Mouse (Mus musculus) lung, postnatal 25 days (tissue): ENCODE results near the gene Aldh5a1.

ENCODE experiments used
- DNase-seq: peaks from one replicate; pipeline ENCODE4 v3.0.0; 2022; ENCODE audit warnings: low spot score

The Aldh5a1 gene

DNA sequence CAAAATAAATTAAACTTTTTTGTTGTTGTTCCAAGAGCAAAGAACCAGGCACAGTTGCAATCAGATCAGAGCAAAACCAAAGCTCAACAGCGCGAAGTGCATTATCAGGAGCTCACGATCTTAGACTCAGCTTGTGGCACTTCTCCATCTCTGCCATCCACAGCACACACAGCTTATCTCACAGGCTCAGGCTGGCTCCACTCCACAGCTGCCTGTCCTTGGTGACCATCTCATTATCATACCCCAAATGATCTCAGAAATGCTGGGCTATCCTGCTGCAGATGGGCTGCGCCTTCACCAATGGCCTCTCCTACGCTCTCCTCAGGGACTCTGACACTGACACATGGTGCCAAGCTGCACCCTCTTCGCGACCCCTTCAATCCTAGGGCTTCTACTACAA is 4.3 kb downstream of the Aldh5a1 start:
- no peak for DNase-seq

DNA sequence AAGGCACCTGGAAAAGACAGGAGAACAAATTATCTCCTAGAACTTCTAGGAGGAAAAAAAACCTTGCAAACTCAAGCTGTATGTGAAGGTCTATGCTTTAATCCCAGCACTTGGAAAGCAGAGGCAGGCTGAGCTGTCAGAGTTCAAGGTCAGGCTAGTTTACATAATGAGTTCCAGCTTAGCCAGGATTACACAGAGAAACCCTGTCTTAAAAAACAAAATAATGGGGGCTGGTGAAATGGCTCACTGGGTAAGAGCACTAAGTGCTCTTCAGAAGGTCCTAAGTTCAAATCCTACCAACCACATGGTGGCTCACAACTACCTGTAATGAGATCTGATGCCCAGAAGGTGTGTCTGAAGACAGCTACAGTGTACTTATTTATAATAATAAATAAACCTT is 6.9 kb downstream of the Aldh5a1 start:
- DNase-seq, result no peak

DNA sequence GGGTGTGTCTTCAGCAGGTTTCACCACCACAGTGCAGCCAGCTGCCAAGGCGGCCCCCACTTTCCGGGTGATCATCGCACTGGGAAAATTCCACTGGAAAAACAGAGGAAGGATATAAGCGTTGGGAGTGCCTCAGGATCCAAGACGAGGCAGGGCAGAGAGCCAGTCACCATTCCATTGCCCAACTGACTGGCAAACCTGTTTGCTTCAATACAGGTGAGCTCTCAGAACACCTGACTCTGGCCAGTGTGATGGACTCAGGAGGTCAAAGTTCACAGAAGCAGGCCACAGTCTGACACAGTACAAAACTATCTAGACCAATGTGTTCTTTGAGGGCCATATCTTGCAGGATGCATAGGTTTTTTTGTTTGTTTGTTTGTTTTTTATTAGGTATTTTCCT is 13.5 kb downstream of the Aldh5a1 start:
- DNase-seq, result no peak

DNA sequence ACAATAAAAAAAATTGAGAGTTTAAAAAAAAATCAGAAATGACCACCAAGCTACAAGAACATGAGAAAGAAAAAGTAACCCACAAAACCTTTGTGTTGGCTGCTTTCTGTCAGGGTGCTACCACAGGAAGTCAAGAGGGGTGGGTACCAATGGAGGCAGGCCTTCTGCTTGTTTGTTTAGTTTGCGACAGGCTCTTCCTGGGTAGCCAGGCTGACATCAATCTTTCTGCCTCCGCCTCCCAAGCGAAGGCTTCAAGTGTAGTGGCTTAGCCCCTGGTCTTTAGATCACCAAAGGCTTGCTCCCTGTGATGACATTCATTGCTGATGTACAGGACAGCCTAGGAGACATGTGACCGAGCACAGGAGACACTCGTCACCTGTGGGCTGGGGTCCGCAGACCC is 16.2 kb downstream of the Aldh5a1 start:
- no peak for DNase-seq

DNA sequence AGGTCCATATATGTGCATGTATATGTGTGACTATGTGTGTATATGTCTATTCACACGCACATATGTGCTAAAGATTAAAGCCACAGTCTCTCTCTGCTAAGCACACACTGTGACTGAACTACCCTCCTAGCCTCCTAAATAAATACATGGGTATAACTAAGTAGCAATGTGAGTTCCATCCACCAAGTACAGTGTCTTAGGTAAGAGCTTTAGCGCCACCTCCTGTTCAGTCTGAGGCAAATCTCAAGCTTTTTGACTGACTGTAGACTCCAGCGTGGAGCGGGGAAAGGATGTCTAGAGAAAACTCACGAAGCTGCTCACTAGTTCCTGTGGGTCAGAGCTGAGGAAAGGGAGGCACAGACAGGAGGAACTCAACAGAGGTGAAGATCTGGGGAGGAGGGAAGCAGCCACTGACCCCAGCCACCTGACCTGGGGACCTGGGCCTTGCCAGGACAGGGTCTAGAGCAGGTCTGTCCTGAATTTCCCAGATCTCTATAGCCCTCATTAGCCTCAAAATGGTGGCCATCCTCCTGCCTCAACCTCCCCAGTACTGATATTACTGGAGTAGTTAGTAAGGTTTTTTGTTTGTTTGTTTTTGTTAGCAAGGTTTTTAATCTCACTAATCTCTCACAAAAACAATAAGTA is 17.0 kb downstream of the Aldh5a1 start:
- peak; percentile 70 for DNase-seq

DNA sequence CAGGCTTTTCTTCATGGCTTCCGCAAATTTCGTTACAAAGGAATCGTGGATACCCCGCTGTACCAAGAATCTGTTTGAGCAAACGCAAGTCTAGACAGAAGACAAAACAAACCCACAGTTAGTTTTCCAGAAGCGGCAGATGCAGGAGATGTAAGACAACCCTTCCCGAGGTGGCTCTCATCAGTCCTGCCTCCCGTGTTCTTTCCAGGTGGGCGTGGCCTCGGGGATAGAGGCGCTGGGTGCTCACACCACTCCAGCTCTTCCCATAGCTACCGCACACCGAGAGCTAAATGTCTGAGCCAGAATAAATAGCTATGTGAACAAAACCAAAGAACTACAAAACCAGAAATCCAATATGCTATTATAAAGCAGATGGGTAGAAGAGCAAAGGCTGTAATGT is 21.6 kb downstream of the Aldh5a1 start:
- no peak for DNase-seq

DNA sequence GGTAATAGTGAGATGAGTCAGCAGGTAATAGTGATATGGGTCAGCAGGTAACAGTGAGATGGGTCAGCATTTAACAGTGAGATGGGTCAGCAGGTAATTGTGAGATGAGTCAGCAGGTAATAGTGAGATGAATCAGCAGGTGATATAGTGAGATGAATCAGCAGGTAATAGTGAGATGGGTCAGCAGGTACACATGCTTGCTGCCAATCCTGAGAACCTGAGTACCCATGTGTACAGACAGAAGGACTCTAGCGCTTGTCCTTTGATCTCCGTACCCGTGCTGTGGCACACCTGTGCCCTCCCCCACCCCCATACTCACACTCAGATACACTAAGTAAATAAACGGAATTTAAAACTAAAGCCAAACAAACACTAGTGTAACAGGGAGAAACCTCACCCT is 22.5 kb downstream of the Aldh5a1 start:
- DNase-seq, result no peak

DNA sequence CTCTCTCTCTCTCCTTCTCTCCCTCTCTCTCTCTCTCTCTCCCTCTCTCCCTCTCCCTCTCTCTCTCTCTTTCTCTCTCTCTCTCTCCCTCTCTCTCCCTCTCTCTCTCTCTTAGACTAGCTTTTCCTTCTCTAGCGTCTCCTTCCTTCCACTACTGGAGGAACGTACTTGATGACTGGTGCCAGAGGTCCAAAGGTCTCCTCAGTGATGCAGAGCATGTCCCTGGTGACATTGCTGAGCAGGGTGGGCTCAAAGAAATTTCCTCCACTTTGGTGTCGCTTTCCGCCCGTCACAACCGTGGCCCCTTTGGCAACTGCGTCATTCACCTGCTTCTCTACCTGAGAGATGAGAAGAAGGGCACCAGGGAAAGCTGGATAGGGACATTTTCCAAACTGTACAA is 23.9 kb downstream of the Aldh5a1 start:
- DNase-seq, result no peak

DNA sequence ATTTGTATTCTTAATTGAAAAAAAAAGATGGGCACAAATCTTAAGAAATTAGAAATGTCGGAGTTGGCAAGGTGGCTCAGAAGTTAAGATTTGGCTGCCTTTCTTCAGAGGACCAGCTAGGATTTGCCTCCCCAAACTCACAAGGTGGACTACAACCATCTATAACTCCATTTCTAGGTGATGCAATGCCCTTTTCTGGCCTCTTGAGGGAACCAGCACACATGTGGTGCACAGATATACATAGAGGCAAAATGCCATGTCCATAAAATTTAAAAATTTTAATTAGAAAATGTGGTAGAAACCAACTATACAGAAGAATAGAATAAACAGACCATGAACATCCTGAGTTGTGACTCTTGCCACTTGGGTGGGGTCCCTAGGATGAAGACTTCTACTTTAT is 28.3 kb downstream of the Aldh5a1 start:
- no peak for DNase-seq

DNA sequence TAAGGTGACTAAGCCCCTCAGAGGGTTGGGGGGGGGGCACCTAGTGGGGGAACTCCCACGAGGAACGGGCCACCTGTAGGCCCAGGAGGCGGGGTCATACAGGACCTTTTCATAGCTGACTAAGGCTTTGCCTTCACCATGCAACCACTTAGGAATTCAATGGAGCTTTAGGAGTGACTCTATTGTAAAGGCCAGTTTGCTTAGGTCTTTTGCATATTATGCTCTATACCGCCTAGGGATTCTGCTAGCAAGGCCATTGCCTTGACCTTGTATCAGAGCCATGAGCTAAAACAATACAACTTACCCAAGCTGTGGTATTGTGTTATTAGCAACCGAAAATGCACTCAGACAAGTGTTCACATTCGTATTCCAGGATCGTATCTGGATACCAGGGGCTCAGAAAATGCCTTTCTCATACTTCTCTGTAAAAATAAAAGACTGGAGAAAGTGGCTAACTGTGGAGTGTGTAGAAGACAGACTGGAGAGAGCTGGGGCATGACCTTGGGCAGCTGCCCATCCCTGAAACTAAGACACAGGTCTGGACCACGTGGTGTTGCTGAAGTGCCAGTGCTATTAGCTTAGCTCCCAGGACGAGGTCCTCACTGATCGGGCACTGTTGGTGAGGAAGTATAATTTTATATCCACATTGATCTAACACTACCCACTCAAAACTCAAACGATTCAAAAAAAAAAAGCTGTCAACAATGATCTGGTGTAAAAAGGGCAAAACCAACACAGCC is 30.5 kb downstream of the Aldh5a1 start:
- DNase-seq, result peak; percentile 28

DNA sequence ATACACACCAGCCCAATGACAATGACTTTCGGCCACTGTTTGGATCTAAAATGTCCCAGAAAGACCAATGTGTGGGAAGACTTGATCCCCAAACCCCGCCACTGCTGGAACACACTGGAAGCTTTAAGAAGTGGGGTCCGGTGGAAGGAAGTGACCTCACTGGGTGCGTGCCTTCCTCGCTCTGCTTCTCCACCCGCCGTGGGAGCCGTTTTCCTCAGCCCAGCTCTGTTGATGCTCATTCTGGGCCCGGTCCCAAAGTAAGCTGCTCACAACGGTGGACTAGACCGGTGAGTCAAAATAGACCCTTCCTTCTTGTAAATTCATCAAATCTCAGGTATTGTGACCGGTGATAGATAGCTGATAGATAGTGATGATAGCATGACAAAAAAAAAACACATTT is 32.0 kb downstream of the Aldh5a1 start:
- DNase-seq, result no peak

DNA sequence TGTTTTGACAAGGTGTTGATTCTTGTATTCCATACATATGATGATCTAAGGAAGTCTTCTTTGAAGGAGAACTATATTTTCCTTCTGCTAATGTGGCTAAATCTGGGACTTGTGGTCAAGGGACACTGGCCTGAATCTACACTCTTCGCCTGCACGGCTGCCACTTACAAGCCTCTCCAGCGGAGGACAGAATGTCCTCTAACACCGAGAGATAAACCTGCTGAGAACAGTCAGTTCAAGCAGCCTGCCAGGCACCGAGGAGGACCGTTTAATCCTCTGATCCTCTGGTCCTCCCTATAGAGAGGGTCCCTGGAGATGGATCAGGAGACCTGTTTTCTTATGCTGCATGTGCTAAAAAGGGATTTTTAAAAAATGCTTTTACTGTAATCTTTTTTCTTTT is 34.0 kb downstream of the Aldh5a1 start:
- no peak for DNase-seq

DNA sequence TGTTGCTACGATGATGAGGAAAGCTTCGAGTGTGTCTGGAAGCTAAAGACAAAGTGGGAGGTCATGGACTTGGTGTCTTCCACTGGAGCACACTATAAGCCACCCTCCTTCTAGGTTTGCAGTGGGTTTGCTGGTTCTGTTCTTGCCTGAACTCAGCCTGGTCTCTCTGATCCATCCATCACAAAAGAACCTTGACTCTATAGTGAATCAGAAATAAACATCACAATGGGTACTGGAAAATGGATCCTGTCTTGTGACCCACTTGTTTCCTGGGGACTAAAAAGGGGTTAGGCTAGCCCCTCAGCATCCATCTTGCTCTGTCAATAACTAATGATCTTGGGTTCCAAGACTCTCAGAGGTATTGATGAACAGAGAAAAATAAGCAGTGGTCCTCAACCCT is 35.5 kb downstream of the Aldh5a1 start:
- DNase-seq, result no peak

DNA sequence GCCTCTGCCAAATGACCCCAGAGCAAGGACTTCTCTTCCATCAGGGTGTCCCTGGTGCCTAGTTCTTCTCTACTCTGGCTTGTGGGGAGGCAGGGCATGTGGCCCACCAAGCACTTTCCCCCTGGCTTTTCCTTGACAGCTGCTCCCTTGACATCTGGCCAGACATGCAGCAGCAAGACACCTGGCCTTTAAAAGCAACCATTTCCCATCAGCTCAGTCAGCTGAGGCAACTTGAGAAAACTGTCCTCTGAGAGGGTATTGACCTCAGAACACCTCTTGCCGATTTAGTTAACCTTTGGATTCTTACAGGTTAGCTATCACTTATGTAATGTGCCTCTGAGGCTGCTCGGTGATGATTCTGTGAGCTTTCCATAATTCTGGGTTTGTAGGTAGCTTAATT is 43.6 kb downstream of the Aldh5a1 start:
- no peak for DNase-seq

DNA sequence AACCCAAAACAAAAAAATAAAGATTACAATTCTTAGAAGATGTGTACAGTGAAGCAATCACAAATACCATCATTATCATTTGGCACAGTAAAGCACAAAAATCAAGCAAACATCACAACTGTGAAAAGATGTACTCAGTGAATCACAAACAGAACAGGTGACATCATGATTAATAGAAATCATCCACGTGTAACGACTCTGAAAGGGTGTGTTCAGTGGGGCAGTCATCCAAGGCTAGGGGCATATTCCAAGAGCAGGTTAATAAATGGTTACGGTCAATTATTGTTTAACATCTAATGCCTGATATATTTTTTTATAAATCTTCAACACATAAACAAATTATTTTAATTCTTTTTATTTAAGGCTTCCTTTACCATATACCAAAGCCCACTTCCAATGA is 44.9 kb downstream of the Aldh5a1 start:
- no peak for DNase-seq

DNA sequence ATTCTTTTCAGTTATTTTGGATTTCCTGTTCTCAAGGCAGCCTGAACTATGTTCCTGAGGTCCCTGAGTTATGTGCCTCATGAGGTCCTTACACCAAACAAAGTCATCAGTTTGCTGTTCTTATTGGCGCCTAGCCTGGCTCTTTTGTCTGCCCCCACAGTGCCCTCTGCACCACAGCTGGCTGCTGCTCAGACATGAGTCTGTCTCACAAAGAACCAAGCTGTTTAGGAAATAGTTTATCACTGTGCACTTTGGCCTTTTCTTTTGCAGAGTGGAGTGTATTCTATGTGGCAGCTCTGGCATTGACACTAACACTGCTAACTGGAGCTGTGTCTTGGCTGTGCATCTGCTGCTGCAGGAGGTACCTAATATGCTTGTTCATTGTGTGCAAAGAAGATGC is 47.9 kb downstream of the Aldh5a1 start:
- no peak for DNase-seq

DNA sequence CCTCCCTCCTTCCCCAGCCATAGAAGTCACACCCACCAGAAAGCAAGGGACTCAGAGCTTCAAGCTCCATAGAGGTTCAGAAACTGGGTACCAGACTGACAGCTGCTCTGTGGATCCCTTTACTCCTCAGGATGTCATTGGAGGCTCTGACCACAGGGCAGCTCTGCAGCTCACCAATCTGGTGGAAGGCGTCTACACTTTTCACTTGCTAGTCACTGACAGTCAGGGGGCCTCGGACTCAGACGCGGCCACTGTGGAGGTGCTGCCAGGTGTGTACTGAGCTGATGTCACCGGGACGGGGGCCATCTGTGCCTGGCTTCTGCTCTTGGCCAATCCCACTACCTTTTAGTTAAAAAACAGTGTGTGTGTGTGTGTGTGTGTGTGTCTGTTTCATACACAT is 55.0 kb downstream of the Aldh5a1 start:
- no peak for DNase-seq

DNA sequence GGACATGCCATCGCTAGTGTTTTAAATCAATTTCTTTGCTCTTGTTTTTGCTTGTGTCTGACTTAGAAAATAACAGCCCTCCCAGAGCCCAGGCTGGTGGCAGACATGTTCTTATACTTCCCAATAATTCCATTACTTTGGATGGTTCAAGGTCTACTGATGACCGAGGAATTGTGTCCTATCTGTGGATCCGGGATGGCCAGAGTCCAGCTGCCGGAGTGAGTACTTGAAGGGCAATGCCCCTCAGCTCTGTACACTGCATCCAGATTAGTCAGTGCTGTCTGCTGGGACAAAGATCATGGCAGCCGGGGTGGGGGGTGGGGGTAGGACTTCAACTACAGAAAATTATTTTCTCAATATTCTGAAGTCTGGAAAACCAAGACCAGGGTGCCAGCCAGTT is 56.8 kb downstream of the Aldh5a1 start:
- no peak for DNase-seq

DNA sequence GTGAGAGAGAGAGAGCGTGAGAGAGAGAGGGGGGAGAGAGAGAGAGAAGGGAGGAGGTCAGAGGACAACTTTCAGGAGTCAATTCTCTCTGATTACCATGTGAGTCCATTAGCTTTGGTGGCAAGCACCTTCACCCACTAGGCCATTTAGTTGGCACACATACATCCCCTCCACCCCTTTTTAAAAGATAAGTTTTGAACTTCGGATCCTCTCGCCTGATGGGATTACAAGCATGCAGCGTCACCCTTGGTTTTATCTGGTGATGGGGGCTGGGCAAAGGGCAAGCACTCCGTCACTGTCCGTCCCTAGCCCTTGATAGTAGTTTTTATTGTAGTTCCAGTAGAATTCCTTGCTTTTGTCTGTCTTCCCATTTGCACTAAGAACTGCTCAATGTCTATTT is 57.3 kb downstream of the Aldh5a1 start:
- DNase-seq, result no peak

DNA sequence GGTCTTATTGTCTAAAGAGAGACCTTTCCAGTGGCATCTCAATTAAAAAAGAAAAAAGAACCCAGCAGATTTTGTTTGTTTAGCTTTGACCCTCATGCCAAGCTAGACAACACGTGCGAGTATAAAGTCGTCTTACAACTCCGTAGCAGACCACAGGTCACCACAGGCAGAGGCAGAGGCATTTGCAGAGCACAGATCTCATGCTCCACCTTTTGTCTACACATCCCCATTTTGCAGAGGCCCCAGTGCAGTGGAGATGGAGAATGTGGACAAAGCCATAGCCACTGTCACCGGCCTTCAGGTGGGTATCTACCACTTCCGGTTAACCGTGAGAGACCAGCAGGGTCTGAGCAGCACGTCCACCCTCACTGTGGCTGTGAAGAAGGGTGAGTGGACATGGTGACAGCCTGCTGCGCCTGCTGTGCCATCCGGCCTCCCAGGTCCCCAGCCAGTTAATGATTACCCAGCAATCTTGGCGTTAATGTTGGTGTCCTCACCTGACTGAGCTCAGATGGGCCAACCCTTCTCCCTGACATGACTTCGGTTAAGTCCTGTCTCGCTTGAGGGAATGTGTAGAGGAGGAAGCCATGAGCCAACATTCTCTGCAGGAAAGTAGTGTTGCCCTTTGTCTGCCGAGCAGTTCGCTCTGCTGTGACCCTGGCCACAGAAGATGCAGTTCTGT is 58.0 kb downstream of the Aldh5a1 start:
- no peak for DNase-seq

DNA sequence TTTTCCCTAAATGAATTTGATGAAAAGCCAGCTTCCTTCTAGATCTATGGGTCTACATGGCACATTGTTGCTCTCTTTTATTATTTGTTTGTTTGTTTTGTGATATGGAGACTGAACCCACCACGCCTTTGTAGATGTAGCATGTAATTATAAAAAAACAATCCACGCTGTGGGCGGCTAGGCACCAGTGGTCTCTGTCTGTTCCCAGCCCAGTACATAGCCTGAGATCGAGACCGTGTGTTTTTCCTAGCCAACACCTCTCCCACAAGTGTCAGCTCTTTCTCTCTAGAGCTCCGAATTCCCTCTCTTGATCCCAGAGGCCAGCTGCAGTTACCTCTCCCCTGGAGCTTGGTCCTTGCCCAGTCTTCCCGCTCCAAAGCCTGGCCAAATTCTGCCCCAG is 69.2 kb downstream of the Aldh5a1 start:
- DNase-seq, result no peak

DNA sequence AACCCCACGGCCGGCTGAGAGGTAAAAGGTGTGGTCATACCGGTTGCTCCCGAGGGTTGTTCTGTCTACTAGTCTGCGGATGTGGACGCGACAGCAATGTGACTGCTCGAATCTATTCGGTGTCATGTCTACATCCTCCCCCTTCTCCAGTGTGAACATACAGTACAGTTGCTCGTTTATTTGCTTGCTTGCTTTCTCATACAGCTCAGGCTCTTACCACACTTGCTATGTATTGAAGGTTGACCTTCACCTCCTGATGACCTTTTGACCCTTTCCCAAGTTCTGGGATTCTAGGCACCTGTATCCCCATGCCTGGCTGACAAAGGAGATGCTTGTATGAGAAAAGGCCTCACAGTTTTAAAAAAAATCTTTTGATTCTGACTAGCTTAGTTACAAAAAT is 69.7 kb downstream of the Aldh5a1 start:
- no peak for DNase-seq
